Mouse (Mus musculus): ENCODE data around the gene Txn2.

Gene Txn2

GRCm38 (mm10) chr15:77934326-77934725 is 5.5 kb upstream of the Txn2 start:
- no peak for DNase-seq (ENCODE audit: low read depth, low spot score)

GRCm38 (mm10) chr15:77933770-77934169 is 5.0 kb upstream of the Txn2 start:
- DNase-seq (ENCODE audit: low read depth, low spot score), result peak; percentile 77

DNA sequence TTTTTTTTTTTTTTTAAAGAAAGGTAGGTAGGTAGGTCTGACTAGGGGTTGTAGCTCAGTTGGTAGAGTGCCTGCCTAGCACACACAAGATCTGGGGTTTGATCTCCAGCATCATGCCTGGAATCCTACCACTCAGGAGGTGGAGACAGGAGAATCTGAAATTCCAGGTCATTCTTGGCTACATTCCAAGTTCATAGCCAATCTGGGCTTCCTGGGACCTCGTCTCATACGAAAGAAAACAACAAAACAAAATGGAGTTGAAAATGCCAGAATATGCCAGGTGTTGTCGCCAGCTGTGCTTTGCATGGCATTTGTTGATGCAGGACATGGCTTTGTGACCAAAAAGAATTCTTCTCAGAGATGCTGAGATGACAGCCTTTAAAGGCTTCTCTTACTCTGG is 4.4 kb upstream of the Txn2 start:
- DNase-seq (ENCODE audit: low read depth, low spot score), result no peak

DNA sequence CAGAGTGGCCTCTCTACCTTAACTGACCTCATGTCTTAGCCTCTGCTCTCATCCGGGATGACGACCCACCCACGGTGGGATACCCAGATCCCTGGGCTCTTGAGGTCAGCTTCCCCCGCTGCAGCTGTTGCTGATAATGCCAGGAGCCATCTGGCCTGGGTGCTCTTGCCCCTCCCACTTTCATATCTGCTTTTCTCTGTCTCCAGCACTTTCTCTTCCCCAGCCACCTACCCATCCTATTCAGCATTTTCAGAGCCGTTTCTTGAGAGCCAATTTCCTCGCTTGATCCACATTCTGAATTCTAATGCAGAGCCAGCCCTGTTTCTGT is 2.8 kb upstream of the Txn2 start:
- DNase-seq (ENCODE audit: low read depth, low spot score), result no peak

DNA sequence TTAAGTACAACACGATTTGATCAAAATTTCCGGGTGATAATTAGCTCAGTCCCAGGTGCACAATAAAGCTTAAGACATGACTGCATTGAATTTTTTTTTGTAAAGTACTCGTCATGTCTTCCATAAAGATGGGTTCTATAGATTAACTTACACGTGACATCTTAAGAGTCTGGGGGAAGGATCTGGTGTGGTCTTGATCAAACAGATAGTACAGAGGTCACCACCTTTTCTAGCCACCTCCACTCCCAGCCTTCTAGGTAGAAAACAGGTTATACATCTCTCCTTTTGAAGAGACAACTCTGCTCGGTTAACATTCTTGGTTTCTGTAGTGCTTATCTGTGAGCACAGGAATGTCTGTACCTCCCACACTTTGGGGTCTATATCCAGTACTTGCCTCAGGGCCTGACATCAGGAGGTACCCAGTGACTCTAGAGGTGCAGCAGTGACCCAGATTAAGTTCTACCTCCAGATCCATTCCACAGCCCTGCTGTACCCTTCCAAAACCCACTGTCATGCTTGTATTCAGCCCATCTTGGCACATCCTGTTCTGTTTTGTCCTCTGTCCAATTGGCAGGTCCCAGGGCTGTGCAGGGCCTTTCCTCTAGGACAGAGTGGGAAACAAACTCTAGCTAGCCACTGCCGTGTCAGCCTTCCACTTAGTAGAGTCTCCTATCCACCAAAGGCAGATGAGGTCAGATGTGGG is 2.3 kb upstream of the Txn2 start:
- no peak for DNase-seq (ENCODE audit: low read depth, low spot score)

GRCm38 (mm10) chr15:77929804-77930203 is 998 bp upstream of the Txn2 start:
- DNase-seq (ENCODE audit: low read depth, low spot score), result no peak

GRCm38 (mm10) chr15:77928091-77928490 is 715 bp downstream of the Txn2 start:
- no peak for DNase-seq (ENCODE audit: low read depth, low spot score)

GRCm38 (mm10) chr15:77926921-77927320 is 1.9 kb downstream of the Txn2 start:
- no peak for DNase-seq (ENCODE audit: low read depth, low spot score)

GRCm38 (mm10) chr15:77925195-77925594 is 3.6 kb downstream of the Txn2 start:
- DNase-seq (ENCODE audit: low read depth, low spot score), result no peak

DNA sequence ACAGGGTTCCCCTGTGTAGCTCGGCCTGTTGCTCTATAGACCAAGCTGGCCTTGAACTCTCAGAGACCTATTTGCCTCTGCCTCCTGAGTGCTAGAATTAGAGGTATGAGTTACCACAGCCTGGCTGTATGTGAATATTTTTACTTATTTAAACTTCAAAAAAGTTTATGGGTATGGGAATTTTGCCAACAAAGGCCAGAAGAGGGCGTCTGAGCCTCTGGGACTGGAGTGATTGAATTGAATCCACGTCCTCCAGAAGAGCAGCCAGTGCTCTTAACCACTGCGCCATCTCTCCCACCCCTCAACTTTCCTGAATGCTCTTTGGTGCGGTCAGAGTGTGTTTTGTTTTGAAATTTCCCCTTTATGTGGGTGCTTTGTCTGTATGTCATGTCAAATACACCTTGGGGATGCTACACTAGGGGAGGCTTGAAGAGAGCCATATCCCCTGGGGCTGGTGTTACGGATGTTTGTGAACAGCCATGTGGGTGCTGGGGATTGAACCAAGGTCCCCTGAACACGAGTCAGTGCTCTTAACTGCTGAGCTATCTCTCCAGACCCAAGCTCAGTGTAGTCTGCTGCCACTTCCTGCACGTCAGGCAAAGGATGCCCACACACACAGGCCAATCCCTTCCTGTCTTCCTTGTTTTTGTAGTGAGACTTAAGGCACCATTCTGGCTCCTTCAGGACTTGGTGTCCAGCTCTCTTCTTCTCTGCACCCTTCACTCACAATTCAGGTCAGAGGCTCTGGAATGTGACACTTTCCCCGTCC is 5.4 kb downstream of the Txn2 start:
- no peak for DNase-seq (ENCODE audit: low read depth, low spot score)

DNA sequence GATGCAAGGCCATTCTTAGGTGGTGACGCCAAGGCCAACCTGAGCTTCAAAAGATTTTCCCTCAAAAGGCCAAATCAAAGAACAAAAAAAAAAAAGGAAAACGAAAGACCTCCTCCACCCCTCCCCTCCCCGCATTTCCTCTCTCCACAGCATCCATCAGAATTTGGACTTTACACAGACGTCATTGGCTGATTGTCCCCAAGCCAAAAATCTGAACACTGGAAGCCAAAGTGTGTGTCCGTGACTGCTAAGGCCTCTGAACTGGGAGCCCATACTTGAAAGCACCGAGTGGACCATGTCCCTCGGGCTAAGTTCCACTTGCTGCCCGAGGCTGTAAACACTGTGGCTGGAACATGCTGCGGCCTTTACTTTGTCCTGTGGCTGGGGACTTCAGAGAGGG is 6.1 kb downstream of the Txn2 start:
- no peak for DNase-seq (ENCODE audit: low read depth, low spot score)

DNA sequence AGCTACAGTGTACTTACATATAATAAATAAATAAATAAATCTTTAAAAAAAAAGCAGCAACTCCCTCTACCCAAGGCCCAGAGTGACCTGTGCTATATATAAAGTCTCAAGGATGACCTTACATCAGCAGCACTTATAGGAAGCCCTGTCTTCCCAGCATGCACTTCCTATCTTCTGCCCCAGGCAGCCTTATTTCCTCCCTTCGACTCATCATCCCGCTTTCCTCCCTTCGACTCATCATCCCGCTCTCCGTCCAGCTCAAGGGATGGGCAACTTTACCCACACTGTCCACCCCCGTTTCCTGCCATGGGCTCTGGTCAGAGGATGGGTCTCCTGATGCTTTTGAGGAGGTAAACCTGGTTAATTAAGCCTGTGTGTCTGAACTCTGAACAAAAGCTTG is 7.2 kb downstream of the Txn2 start:
- no peak for DNase-seq (ENCODE audit: low read depth, low spot score)

- no peak for DNase-seq (ENCODE audit: low read depth, low spot score)
Observed at GRCm38 (mm10) chr15:77920511-77921462, 8.0 kb downstream of the Txn2 start.

DNA sequence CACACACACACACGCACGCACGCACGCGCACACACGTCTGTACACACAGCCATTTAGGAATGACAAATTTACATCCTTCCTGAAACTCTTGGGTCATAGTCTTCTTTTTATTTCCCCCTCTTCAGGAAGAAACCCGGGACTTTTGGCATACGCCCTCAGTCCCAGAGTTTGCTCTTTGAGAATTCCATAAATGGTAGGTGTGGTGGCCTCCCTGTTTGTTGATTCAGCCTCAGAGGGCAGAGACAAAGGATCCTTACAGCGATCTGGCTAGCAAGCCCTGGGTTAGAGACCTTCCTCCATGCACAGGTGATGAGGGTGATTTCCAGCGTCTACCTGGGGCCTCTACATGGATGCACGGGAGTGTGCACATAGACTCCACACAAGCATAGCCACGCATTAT is 9.4 kb downstream of the Txn2 start:
- DNase-seq (ENCODE audit: low read depth, low spot score), result no peak

DNA sequence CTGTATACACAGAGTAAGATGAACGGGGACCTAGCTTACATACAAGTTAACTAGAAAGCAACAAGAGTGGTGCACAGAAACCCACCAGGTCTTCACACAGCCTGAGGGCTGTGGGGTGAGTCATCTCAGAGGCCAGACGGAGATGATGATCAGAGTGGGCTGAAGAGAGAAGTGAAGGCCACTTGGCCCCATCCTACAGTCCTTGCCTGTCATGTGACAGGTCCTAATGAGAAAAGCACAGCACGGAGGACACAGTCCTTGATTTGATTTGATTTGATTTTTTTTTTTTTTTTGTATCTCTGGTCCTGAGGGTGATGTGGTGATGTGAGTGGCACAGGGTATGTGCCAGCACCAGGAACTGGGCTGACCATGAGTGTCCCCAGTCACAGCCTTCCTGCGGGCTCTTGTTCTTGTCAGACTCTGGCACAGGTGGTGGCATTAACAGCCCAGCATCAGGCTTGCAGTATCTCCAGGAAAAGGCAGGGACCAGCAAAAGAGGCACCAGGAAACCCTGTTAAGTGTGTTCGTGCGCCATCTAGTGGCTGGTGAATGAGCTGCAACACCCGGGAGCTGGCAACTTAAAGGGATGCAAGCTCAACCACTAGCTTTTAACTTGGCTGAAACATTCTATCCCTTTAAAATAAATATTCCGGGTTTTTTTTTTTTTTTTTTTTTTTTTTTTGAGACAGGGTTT is 11.8 kb downstream of the Txn2 start:
- peak; percentile 65 for DNase-seq (ENCODE audit: low read depth, low spot score)

DNA sequence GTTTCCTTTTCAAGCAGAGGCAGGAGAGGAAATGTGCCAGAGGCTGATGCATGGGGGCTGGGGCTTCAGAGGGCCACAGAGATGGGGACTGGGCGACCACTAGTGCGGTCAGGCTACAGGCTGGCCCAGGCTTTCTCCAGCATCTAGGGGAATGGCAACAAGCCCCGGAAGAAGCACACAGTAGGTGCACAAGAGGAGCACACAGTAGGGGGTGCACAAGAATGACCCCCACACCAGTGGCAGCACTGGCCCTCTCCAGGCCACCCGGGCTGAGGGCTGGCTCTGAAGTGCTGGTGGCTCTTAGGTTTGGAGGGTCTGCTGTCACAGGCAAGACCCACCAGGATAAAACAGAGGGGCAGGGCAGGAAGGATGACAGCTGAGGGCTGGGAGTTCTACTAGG is 13.5 kb downstream of the Txn2 start:
- no peak for DNase-seq (ENCODE audit: low read depth, low spot score)

- no peak for DNase-seq (ENCODE audit: low read depth, low spot score)
Observed at GRCm38 (mm10) chr15:77914507-77914906, 14.3 kb downstream of the Txn2 start.

DNA sequence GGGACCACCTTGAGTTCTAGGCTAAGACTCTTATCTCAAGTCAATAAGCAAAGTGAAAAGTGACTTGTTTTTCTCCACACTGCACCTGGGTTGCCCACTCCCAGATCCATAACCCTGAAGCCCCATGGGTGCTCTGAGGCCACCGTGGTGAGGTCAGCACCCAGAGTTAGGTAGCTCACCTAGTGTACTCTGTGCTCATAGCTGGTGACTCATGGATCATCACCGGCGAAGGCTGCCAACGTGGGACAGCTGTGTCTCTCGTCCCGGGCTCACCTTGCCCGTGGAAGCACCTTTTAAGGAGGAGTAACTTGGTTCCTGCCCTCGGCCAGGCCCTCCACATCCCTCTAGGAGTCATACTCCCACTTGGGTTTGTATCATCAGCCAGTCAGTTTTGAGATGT is 15.8 kb downstream of the Txn2 start:
- no peak for DNase-seq (ENCODE audit: low read depth, low spot score)

DNA sequence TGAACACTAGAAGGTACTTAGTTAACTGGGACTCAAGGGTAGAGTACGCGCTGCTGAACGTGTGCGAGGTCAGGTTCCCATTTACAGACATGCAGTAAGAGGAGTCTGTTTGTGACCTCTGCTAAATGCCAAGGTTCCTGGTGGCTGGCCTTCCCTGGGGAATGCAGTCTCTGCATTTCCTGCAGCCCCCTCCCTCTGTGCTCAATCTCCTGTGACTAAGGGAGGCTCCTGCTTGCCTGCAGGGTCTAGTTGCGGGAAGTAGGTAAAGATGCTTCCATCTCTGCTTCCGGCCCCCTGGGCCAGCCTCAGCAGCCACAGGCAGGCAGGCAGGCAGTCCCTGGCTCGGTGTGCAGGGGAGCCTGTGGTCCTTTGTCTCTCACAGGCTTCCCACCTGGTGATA is 16.2 kb downstream of the Txn2 start:
- no peak for DNase-seq (ENCODE audit: low read depth, low spot score)

GRCm38 (mm10) chr15:77912048-77912447 is 16.8 kb downstream of the Txn2 start:
- DNase-seq (ENCODE audit: low read depth, low spot score), result no peak

DNA sequence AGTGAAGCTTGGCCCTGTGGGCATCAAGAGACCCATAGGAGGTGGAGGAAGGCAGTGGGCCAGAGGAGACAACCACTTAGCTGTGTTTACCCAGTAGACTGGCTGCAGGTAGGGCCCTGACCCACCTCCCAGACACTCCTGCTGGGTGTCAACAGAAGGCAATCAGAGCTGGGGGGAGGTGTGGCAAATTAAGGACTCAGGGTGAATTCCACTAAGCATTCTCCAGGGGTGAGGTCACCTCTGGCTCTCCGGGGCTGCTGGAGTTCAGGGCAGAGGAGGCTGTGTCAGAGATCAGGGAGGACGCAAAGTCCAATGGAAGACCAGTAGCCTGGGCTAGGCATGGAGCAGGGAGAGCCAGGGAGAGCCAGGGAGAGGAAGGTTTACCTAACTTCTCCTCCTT is 17.7 kb downstream of the Txn2 start:
- no peak for DNase-seq (ENCODE audit: low read depth, low spot score)
